Mouse (Mus musculus) urinary bladder, adult 2 months (tissue): Measurements from ENCODE around the gene Ltc4s. TPM values are rescaled to one million over a fixed set of nuclear protein-coding genes. Genes with fewer than 3 reads are reported as not detected.

Experiments used
- DNase-seq: peaks from one replicate; pipeline ENCODE4 v3.0.0; 2022; ENCODE audit warnings: low spot score
- polyA plus RNA-seq: library from polyadenylated mRNA; depleted of rRNA; stranded (reverse); fragments of >200 nt; gene quantifications from 2 replicates; pipeline ENCODE4 v1.2.3, GENCODE M21; 2012

The Ltc4s gene
- polyA plus RNA-seq, 1 experiment: 36.1 TPM

GRCm38 (mm10) chr11:50224671-50225530 lies 13.5 kb downstream of the Ltc4s start:
- DNase-seq: peak; percentile 91

GRCm38 (mm10) chr11:50223783-50224662 lies 14.4 kb downstream of the Ltc4s start:
- DNase-seq: no peak

GRCm38 (mm10) chr11:50222559-50223276 lies 15.7 kb downstream of the Ltc4s start:
- no peak for DNase-seq

DNA sequence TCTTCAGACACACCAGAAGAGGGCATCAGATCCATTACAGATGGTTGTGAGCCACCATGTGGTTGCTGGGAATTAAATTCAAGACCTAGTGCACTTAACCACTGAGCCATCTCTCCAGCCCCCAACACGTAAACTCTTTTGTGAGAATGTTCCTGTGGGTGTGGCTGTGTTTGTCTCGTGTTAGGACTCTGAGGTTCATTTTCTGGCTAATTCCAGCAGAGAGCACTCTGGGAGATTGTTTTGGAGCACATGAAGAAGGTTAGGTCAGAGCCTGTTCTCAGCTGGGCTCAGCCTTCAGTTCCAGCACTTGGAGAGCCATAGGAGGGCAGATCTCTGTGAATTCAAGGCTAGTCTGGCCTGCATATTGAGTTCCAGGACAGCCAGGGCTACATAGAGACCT lies 18.6 kb downstream of the Ltc4s start:
- DNase-seq: no peak

DNA sequence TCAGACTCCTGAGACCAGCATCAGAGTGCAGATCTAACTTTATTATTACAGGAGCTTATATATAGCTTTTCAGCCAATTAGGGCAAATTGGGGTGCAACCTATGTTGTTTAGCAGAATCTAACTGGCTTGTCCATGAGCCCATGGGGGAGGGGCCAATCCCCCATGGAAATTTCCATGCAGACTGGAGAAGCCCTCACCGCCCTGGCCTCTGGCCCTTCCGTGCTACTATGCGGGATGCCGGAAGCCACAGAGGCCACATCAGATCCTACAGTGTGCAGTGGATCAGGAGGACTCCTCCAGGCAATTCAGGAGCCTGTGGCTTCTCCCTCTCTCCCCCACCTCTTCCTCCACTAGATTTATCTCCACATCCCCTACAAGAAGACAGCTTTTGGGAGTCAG lies 20.6 kb downstream of the Ltc4s start:
- no peak for DNase-seq

GRCm38 (mm10) chr11:50216724-50217366 lies 21.6 kb downstream of the Ltc4s start:
- no peak for DNase-seq

- DNase-seq: no peak
Observed at GRCm38 (mm10) chr11:50215633-50216032, 22.8 kb downstream of the Ltc4s start.

- DNase-seq: no peak
Observed at GRCm38 (mm10) chr11:50214631-50215030, 23.8 kb downstream of the Ltc4s start.

GRCm38 (mm10) chr11:50212848-50213758 lies 25.3 kb downstream of the Ltc4s start:
- peak; percentile 72 for DNase-seq

GRCm38 (mm10) chr11:50212060-50212739 lies 26.2 kb downstream of the Ltc4s start:
- DNase-seq: no peak

GRCm38 (mm10) chr11:50211322-50212059 lies 26.9 kb downstream of the Ltc4s start:
- DNase-seq: no peak

DNA sequence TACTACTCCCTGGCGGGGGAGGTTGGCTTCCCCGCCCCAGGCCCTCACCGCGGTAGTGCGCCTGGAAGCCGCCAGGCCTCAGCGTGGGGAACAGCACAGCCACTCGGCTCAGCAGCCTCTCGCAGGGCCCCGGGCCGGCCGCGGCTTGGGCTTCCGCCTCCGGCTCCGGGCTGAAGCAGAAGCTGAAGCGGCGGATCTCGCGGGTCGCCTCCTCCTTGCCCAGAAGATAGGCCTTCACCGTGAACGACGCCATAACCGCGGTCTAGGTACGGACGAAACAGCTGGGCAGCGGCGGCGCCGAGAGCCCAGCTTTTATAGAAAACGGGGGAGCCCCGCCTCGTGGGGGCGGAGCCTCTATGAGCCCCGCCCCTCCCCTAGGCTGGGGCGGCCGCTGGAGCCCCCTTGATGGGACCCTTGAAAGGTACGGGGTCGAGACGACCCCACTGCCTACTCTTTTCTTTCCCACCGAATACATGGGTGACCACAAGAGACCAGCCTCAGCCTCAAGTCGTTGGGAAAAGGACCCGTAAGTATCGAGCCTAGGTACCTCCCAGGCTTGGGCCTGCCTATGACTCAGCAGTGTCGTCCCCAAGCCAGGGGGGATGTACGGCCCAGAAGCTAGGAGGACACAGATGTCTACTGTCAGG lies 27.8 kb downstream of the Ltc4s start, which contains the start of the genes Sqstm1 and Mgat4b:
TSS of gene Sqstm1 (minus strand) at position 323 of the 647 bp plus-strand sequence.
TSS of gene Mgat4b (plus strand) at position 386 of the 647 bp plus-strand sequence.
- peak; percentile 95 for DNase-seq

DNA sequence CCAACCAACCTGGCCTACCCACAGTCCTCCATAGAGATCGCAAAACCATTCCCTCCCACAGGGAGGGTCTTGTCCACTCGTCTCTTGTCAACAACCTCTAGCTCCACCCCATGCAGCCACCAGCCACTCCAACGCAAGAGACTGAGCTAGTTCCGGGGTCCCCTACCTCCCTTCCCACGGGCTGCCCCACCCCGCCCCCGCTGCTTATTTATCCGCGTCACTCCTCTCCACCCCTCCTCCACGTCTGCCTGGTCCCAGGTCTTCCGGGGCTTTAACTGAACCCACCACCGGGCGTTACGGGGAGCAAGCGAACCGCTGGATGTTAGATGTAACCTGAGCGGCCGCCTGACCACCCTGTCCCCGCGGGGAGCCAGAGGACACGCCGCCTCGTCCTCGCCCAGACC lies 28.3 kb downstream of the Ltc4s start:
- peak; percentile 68 for DNase-seq

DNA sequence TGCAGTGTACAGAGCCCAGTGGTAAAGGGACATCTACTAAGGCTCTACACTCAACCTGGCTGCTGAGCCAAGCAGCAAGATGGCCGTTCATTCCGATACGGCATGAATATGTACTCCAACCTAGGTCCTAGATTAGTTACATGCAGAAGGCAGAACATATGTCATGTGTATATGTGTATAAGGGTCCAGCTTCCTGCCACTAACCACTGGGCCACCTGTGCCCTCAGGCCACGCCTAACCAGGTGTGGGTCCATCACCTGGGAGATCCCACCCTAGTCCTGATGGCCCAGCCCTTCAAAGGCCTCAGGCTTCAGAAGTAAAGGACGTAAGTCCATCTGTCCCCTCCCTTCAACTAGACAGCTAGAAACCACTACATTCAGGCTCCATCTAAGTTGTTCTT lies 30.4 kb downstream of the Ltc4s start:
- DNase-seq: no peak

GRCm38 (mm10) chr11:50207344-50207743 lies 31.1 kb downstream of the Ltc4s start:
- DNase-seq: no peak

DNA sequence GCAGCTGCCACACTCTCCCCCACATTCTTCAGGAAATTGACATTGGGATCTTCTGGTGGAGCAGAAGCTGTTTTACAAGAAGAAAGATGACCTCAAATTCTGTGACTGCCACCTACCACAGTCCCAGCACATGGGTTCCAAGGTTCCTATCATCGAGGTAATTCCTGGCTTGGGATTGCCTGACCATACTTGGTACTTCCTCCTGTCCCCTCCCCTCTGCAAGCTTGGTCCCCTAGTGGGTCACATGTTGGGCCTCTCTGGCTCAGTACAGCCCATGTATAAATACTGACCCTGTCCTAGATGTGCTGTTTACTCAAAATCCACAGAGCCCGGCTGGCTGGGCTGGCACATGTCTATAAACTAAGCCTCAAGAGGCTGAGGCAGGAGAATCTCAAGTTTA lies 32.4 kb downstream of the Ltc4s start:
- no peak for DNase-seq

DNA sequence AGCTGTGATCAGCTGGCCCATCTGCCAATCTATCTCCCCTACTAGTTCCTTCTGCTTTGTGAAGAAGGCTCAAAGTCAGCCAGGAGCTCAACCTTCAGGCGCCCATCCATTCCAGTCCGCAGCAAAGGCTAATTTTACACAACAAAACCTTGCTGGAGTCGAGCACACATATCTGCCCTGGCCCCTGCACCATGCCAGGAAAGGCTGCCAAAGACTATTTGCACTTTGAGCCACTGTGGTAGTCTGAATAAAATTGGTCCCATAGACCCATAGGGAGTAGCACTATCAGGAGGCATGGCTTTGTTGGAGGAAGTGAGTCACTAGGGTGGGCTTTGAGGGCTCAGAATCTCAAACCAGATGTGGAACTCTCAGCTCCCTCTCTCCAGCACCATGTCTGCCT lies 33.0 kb downstream of the Ltc4s start:
- no peak for DNase-seq

DNA sequence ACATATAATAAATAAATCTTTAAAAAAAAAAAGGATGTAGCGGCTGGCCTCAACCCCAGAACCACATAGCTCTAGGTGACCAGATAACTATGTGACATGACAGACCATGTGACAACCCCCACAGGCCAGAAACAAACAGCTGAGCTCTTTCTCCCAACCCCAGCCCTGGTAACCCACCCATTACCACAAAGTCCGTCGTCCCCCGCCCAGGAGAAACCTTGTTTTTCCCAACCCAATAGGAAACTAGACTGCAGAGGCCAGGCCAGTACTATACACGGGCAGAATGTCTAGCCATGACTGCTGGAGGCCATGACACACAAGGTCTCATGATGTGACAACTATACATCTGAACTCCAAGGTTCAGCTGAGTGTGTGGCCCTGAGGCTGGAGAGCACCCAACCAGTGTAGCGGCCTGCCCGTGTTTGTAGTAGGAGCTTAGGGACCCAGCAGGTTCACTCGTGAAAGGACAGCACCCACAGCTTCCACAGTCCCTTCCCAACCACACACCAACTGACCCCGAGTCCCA lies 35.1 kb downstream of the Ltc4s start:
- DNase-seq: no peak
